Mouse (Mus musculus) CH12.LX (cell line): ENCODE results near the gene Prkaa1. TPM values are rescaled to one million over a fixed set of nuclear protein-coding genes. Genes with fewer than 3 reads are reported as not detected.

Source experiments
- DNase-seq: peaks from one replicate; pipeline ENCODE4 v3.0.0-alpha.2; 2013; ENCODE audit errors: extremely low read depth
- H3K27ac ChIP-seq: 2 replicates; pipeline ENCODE4 v1.5.1; 2012; ENCODE audit warnings: low read depth, mild to moderate bottlenecking, control low read depth, moderate library complexity; ENCODE audit not compliant: insufficient read depth
- H3K27me3 ChIP-seq: replicated peaks from 2 replicates; pipeline ENCODE3; 2012; ENCODE audit warnings: inconsistent platforms
- H3K36me3 ChIP-seq, 2 experiments: replicated peaks in 1 of 2; 2 replicates each; pipeline versions ENCODE3 to v1.6.1; 2012; ENCODE audit warnings: inconsistent platforms in 1 of 2, low read length in 1 of 2, mild to moderate bottlenecking in 1 of 2, mixed read lengths in 1 of 2, moderate library complexity in 1 of 2; ENCODE audit not compliant: control insufficient read depth in 1 of 2, insufficient read depth in 1 of 2
- H3K4me1 ChIP-seq, 2 experiments: 2 replicates each; pipeline ENCODE4 v1.6.1; 2012; ENCODE audit warnings: inconsistent platforms in 1 of 2, moderate library complexity in 1 of 2; ENCODE audit not compliant: insufficient read depth in 2 of 2, control insufficient read depth in 1 of 2
- H3K4me2 ChIP-seq: 2 replicates; pipeline ENCODE4 v1.6.1; 2012; ENCODE audit warnings: low read depth, mild to moderate bottlenecking, control low read depth; ENCODE audit not compliant: poor library complexity, insufficient read depth, severe bottlenecking
- H3K4me3 ChIP-seq, 3 experiments: fragments of 150-350 bp in 1 of 3; sonication (generic) in 1 of 3; replicated peaks in 1 of 3; 2 replicates each; pipeline versions ENCODE3 to v1.5.1; 2011 to 2012; ENCODE audit warnings: low read depth in 2 of 3, low read length in 2 of 3, mild to moderate bottlenecking in 2 of 3, moderate library complexity in 2 of 3, control low read depth in 1 of 3, improper control_type of control experiment in 1 of 3, inconsistent platforms in 1 of 3, mixed read lengths in 1 of 3; ENCODE audit not compliant: poor library complexity in 1 of 3
- H3K79me2 ChIP-seq: replicated peaks from 2 replicates; pipeline ENCODE4 v1.6.1; 2012; ENCODE audit warnings: mild to moderate bottlenecking, moderate library complexity; ENCODE audit not compliant: control insufficient read depth, poor library complexity, insufficient read depth, severe bottlenecking; ENCODE audit errors: extremely low read depth
- H3K9ac ChIP-seq: 2 replicates; pipeline ENCODE4 v1.6.1; 2012; ENCODE audit warnings: low read depth, mild to moderate bottlenecking, control low read depth, moderate library complexity; ENCODE audit not compliant: insufficient read depth
- H3K9me3 ChIP-seq: replicated peaks from 2 replicates; pipeline ENCODE3; 2012; ENCODE audit warnings: low read length, inconsistent platforms, mixed read lengths
- BHLHE40 ChIP-seq: IDR thresholded peaks from 2 replicates; pipeline ENCODE4 v1.6.1; 2011; ENCODE audit warnings: mild to moderate bottlenecking, low read depth, low read length, improper control_type of control experiment
- CTCF ChIP-seq, 2 experiments: IDR thresholded peaks in 1 of 2; conservative IDR thresholded peaks in 1 of 2; 2 replicates each; pipeline ENCODE4 v1.5.1; 2011 to 2012; ENCODE audit warnings: low read depth in 2 of 2, low read length in 2 of 2, improper control_type of control experiment in 1 of 2, inconsistent platforms in 1 of 2, mild to moderate bottlenecking in 1 of 2, moderate library complexity in 1 of 2
- E2F4 ChIP-seq: IDR thresholded peaks from 2 replicates; pipeline ENCODE4 v1.6.1; 2011; ENCODE audit warnings: low read depth, low read length, improper control_type of control experiment; ENCODE audit not compliant: insufficient replicate concordance
- EP300 ChIP-seq: IDR thresholded peaks from 2 replicates; pipeline ENCODE4 v1.6.1; 2011; ENCODE audit warnings: low read length, improper control_type of control experiment
- HCFC1 ChIP-seq: IDR thresholded peaks from 2 replicates; pipeline ENCODE4 v1.6.1; 2012; ENCODE audit warnings: low read depth, mild to moderate bottlenecking, inconsistent platforms, low read length, improper control_type of control experiment
- JUN ChIP-seq: IDR thresholded peaks from 2 replicates; pipeline ENCODE4 v1.6.1; 2011; ENCODE audit warnings: low read depth, mild to moderate bottlenecking, low read length, improper control_type of control experiment, moderate library complexity; ENCODE audit not compliant: insufficient read depth
- JUND ChIP-seq: conservative IDR thresholded peaks from 2 replicates; pipeline ENCODE4 v1.6.1; 2011; ENCODE audit warnings: low read depth, low read length, improper control_type of control experiment
- KAT2A ChIP-seq: IDR thresholded peaks from 2 replicates; pipeline ENCODE4 v1.6.1; 2012; ENCODE audit warnings: low read length, improper control_type of control experiment, inconsistent platforms; ENCODE audit not compliant: insufficient replicate concordance
- MAFK ChIP-seq: IDR thresholded peaks from 2 replicates; pipeline ENCODE4 v1.6.1; 2011; ENCODE audit warnings: low read length, improper control_type of control experiment; ENCODE audit not compliant: insufficient replicate concordance
- NELFE ChIP-seq: IDR thresholded peaks from 2 replicates; pipeline ENCODE4 v1.6.1; 2011; ENCODE audit warnings: low read depth, low read length, improper control_type of control experiment
- PAX5 ChIP-seq: IDR thresholded peaks from 2 replicates; pipeline ENCODE4 v1.6.1; 2012; ENCODE audit warnings: low read length, inconsistent platforms, mixed read lengths
- POLR2A ChIP-seq: IDR thresholded peaks from 2 replicates; pipeline ENCODE4 v1.6.1; 2011; ENCODE audit warnings: low read depth, mild to moderate bottlenecking, improper control_type of control experiment, low read length
- RCOR1 ChIP-seq: conservative IDR thresholded peaks from 2 replicates; pipeline ENCODE4 v1.6.1; 2012; ENCODE audit warnings: low read depth, mild to moderate bottlenecking, inconsistent platforms, low read length, improper control_type of control experiment
- SIN3A ChIP-seq: IDR thresholded peaks from 2 replicates; pipeline ENCODE4 v1.6.1; 2012; ENCODE audit warnings: low read length, improper control_type of control experiment, inconsistent platforms
- TBP ChIP-seq: conservative IDR thresholded peaks from 2 replicates; pipeline ENCODE4 v1.6.1; 2011; ENCODE audit warnings: low read depth, low read length, improper control_type of control experiment
- UBTF ChIP-seq: IDR thresholded peaks from 2 replicates; pipeline ENCODE4 v1.6.1; 2012; ENCODE audit warnings: low read depth, mild to moderate bottlenecking, inconsistent platforms, low read length, improper control_type of control experiment, moderate library complexity
- ZC3H11A ChIP-seq: IDR thresholded peaks from 2 replicates; pipeline ENCODE4 v1.6.1; 2012; ENCODE audit warnings: low read depth, mild to moderate bottlenecking, inconsistent platforms, low read length, improper control_type of control experiment
- ZMIZ1 ChIP-seq: IDR thresholded peaks from 2 replicates; pipeline ENCODE4 v1.6.1; 2012; ENCODE audit warnings: low read depth, mild to moderate bottlenecking, inconsistent platforms, low read length, improper control_type of control experiment
- dilution Hi-C: fragments of 300-500 bp; cut with MboI; formaldehyde crosslinking; loops from 2 replicates; pipeline ENCODE4 v1.14.3; 2020; ENCODE audit warnings: low sequenced_read_pairs; ENCODE audit not compliant: extremely low pct_unique_long_range_greater_than_20kb, extremely low pct_ligation_motif_present
- in situ Hi-C: fragments of 300-500 bp; cut with MboI; formaldehyde crosslinking; loops from 3 replicates; pipeline ENCODE4 v1.14.3; 2019; ENCODE audit warnings: low sequenced_read_pairs, low pct_ligation_motif_present, low pct_unique_long_range_greater_than_20kb, mixed read lengths
- polyA plus RNA-seq: library from polyadenylated mRNA; unstranded; fragments of >175 nt; gene quantifications from 2 replicates; pipeline ENCODE4 v1.2.1, GENCODE M21; 2012; ENCODE audit warnings: low read depth; ENCODE audit not compliant: insufficient read length
- total RNA-seq, 2 experiments: library from RNA; depleted of rRNA; stranded (reverse); fragments of 300-350 nt in 1 of 2; fragments of >200 nt in 1 of 2; gene quantifications; 2 replicates each; pipeline ENCODE4 v1.2.3; 2012 to 2014

Prkaa1 gene
- total and polyA plus RNA-seq, 3 experiments: 12.6 to 25.4 (median 21.2) TPM

GRCm38 (mm10) chr15:5156355-5156754, 12.7 kb downstream of the Prkaa1 start:
- Histone ChIP-seq H3K36me3 (peaks cover 12 to 26% of the 10 kb centered on the region in 2 experiments), H3K4me1 (peaks cover 3 to 57% of the 10 kb centered on the region in 2 experiments; a peak in 3 of 4 replicates), H3K79me2 (peaks cover 40% of the 10 kb centered on the region), H3K4me3 (no peak overlapping the region), H3K9ac (no peak overlapping the region), H3K9me3 (no peaks in the 10 kb centered on the region), H3K4me2 (no peak overlapping the region), H3K27ac (no peak overlapping the region), H3K27me3 (no peaks in the 10 kb centered on the region)
- in situ Hi-C loops (no loop called here), dilution Hi-C loops (no loop called here)
- no peak for DNase-seq
- TF ChIP-seq MAFK (0 out of 2 replicates have a peak, but pooled peaks have one; percentile 18), CTCF (conservative IDR thresholded peaks at IDR 0.05 in 1 of 2, IDR thresholded peaks at IDR 0.05 in 1 of 2; ENCODE audit: low read depth in 2 of 2, low read length in 2 of 2) (no peak)

- peaks cover 32% of the 10 kb centered on the region for H3K79me2 ChIP-seq
- no peak overlapping the region for H3K4me2 ChIP-seq
- no peak for DNase-seq
- no peak overlapping the region for H3K4me3 ChIP-seq
- H3K9ac ChIP-seq: no peak overlapping the region
- peaks cover 3 to 54% of the 10 kb centered on the region in 2 experiments; a peak in 3 of 4 replicates for H3K4me1 ChIP-seq
- dilution Hi-C loops: no loop called here
- peaks cover 22 to 27% of the 10 kb centered on the region in 2 experiments for H3K36me3 ChIP-seq
- in situ Hi-C loops: no loop called here
- H3K9me3 ChIP-seq: no peaks in the 10 kb centered on the region
- TF ChIP-seq POLR2A (no peak), TBP (no peak), JUN (no peak), ZMIZ1 (no peak), HCFC1 (no peak), JUND (no peak), ZC3H11A (no peak), EP300 (no peak), SIN3A (no peak), CTCF (conservative IDR thresholded peaks at IDR 0.05 in 1 of 2, IDR thresholded peaks at IDR 0.05 in 1 of 2; ENCODE audit: low read depth in 2 of 2, low read length in 2 of 2) (no peak), UBTF (no peak), MAFK (no peak), NELFE (no peak), RCOR1 (no peak)
- H3K27ac ChIP-seq: no peak overlapping the region
- H3K27me3 ChIP-seq: no peaks in the 10 kb centered on the region
These were observed 13.7 kb downstream of the Prkaa1 start for GRCm38 (mm10) chr15:5157386-5157785.

- Histone ChIP-seq H3K4me2 (no peak overlapping the region), H3K36me3 (peaks cover 32 to 37% of the 10 kb centered on the region in 2 experiments), H3K9ac (no peak overlapping the region), H3K9me3 (no peaks in the 10 kb centered on the region), H3K27me3 (no peaks in the 10 kb centered on the region), H3K4me3 (no peak overlapping the region), H3K27ac (no peak overlapping the region), H3K79me2 (peaks cover 27% of the 10 kb centered on the region), H3K4me1 (peaks cover 3 to 50% of the 10 kb centered on the region in 2 experiments; a peak in 3 of 4 replicates)
- dilution Hi-C loops (no loop called here), in situ Hi-C loops (no loop called here)
- DNase-seq: no peak
- no peak for TF ChIP-seq E2F4
- TF ChIP-seq BHLHE40: no peak
- TF ChIP-seq PAX5: no peak
- TF ChIP-seq POLR2A: no peak
- no peak for TF ChIP-seq KAT2A
These were observed 15.2 kb downstream of the Prkaa1 start for GRCm38 (mm10) chr15:5158827-5159226.
